Mouse (Mus musculus) T-helper 17 cell (primary cell): Measurements from ENCODE around the gene Enox1.

Experiments
- in situ Hi-C, 2 experiments: fragments of 300-600 bp; cut with MboI, MseI; formaldehyde crosslinking; loops; 1 replicate in 1 of 2; 2 replicates in 1 of 2; pipeline ENCODE4 v1.15.1; 2025; ENCODE audit warnings: high pct_unique_total_duplicates in 2 of 2

The Enox1 gene

DNA sequence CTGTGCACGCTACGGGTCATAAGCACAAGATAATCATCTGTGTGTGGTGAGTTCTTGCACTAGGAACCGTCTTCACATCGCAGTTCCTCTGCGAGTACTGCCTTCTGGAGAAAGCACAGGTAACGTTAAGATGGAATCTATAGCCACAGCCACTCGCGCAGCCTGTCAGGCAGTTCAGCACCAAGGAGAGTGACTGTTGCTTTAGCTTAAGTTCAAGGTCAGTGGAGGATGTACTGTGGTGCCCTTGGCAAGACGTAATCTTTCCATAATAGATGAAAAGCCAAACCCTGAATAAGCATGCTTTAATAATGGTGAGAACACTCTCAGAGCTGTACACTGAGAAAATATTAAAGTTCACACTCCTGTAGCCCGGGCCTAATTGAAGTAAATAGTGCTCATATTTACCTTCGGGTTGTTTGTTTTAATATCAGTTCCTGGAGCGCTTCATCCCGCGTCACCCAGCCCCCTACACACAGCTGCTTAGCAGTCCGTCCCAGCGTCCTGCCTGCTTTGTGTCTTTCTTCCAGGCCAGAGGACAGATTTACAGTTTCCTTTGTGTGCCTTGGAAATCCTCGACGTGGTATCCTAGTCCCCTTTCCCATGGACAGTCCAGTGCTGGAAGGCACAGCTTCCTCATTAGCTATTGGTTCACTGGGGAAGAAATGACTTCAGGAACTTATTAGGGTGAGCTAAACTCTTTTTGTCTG is 38.9 kb downstream of the Enox1 start:
- in situ Hi-C loops = no loop called here

DNA sequence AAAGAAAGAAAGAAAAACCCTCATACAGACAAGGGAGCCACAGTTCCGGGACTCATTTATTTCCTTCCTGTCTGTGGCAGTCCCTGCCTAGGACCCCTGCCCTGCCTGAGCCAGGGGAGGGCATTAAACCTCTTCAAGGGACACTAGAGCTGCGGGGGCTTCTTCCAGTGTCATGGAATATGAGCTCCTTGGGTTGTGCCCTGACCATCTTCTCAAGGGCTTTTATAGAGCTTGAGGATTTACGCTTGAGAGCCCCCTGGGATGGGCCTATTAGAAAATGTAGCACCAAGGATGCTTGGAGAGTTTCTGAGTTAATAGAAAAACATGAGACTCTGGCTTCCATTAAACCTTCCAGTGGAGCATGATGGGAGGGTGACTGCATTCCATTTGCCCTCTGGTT is 39.7 kb downstream of the Enox1 start:
- in situ Hi-C loops = no loop called here

DNA sequence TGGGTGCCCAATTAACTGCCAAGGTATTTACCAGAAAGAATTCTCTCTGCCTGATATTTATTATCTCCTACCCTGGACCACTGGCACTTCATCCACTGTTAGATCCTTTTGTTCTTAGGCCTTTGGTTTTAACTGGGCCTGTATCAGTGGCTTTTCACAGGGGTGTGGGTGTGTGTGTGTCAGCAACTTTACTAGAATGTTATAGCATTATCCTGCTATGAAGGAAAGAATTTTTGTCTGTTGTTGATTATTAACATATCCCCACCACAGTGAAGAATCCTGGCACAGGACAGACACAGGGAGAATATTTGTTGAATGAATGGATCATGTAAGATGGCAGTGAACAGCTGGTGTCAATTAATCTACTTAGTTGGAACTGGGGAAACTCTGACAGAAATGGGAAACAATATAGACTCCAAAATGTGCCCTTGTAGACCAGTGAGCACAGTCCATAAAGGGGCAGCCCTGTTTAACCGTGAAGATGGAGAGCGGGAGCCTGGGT is 40.9 kb downstream of the Enox1 start:
- in situ Hi-C loops = no loop called here

DNA sequence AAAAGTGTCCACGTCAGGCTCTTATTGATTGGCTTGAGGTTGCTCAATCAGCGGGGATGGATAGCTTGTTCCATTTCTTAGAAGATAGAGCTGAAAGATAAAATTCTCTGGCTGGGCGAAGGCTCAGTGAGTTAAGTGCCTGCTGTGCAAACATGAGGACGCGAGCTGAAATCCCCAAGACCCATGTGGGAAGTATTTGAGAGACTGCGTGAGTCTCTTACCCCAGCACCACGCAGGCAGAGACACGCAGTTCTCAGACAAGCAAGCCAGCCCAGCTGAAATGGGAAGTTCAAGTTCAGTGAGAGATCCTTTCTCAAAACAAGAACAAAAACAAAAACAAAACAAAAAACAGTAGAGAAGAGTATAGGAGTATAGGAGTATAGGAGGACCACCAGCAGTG is 54.3 kb downstream of the Enox1 start:
- in situ Hi-C loops = no loop called here

DNA sequence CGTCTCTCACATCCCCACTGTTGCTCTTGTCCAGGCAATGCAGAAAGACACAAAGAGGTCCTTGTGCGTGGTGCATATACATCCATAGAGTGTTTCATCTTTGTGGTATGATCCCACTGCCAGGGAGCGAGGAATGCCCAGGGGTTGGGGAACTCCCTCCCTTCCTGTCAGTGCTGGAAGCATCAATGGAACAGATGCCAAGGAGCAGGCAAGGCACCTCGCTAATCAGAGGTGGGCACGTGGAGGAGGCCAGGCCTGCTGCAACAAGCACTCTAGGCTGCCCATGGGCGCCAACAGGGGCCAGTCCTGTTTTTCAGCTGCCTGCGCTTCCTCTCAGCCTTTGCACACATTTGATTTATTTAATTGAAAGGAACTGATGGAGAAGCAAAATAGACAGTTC is 56.6 kb downstream of the Enox1 start:
- in situ Hi-C loops = no loop called here

DNA sequence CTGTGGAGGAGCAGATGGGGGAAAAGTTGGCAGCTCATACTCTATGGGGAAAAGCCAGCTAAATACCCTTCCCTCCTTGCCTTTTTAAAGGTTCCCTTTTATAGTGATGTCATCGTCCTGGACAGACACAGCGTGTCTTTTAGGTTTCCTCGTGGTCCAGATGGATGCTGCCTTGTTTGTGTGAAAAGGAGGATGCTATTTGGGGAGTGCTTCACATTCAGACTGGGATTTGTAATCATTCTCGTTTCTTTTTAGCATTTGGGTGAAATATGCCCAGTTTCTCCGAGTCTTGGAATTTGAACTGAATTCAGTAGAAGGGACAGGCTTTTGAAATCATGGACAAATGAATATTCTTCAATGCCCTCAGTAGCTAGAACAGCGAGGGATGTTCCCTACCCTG is 58.3 kb downstream of the Enox1 start:
- in situ Hi-C loops = no loop called here

DNA sequence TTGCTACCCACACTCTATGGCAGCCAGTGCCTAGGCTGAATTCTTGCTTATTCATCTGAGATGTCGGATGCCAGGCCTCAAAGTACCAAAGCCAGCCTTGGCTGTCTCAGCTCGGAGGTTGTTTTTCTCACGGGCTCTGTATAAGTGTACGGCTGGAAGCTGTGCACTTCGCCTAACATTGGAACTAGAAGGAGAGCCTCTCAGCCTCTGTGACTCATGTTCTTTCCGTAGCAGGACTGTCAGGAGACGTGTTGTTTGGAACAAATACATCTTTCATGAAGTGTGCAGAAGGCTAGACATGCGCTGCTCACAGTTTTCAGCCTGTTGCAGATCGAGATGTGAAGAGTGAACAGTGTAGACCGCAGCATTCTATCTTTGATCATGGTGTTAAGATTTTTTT is 68.8 kb downstream of the Enox1 start:
- in situ Hi-C loops = no loop called here

DNA sequence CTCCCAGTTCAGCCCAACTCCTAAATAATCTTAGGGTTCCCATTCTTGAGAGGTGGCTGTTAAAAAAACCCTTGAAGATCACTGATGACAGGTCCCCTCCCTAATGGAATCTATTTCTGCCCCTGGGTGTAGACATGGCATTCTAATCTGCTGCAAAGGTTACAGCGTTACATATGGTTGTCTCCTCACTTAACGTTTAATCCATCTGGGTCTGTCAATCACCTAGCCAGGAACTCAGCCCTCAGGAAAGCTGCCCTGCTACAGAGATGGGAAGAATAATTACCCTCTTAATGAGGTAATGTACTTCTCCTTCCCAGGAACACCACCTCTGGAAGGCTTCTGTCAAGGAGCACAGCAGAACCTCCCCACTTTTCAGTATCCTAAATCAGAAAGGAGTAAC is 82.2 kb downstream of the Enox1 start:
- in situ Hi-C loops = no loop called here

DNA sequence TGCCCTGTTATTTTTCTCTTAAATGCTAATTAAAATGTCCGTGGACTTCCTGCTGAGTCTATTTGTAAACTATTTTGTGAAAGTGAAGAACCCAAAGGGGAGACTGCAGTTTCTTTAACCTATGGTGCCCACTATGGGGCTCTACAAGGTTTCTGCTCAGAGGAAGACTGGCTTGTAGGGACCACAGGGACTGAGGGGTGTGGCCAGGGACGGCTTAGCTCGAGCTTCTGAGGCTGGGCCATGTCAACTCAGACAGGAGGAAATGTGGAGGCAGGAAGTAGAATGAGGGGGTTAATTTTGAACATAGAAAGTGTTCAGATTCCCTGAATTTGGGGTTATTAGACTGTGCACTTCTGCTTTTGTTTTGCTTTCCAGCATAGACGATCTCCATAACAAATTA is 82.8 kb downstream of the Enox1 start:
- in situ Hi-C loops = no loop called here

DNA sequence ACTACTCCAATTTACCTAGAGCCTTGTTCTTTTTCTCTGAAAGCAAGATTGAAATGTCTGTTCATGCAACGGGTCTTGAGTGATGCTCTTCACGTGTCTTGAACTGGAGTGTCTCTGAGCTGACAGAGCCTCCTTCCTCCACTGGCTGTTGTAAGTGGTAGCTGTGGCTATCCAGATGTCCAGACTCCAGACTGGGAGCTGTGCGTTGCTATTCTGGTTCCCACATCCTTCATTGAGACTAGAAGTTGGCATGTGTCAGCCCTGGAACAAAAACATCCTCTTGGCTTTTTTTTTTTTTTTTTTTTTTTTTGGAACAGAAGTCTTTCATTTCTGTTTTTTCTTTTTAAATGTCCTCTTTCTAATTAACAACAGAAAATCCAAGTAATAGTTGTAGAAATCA is 90.4 kb downstream of the Enox1 start:
- in situ Hi-C loops = no loop called here

DNA sequence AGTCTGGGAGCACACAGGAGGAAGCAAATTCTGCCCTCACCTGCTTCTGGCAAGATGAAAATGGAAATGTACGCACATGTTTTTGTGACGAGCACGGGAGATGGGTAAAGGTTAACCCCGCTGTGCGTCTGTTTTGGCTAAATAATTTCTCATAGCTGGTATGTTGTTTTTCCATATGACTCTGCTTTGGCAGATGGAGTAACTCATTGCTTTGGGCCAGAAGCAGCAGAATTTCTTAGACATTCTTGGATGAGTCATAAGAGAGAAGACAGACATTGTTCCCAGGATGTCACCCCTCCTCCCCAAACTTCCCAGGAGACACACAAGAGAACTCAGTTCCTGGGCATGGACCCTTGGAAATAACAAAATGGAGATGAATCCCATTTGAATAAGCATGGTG is 91.9 kb downstream of the Enox1 start:
- in situ Hi-C loops = no loop called here

DNA sequence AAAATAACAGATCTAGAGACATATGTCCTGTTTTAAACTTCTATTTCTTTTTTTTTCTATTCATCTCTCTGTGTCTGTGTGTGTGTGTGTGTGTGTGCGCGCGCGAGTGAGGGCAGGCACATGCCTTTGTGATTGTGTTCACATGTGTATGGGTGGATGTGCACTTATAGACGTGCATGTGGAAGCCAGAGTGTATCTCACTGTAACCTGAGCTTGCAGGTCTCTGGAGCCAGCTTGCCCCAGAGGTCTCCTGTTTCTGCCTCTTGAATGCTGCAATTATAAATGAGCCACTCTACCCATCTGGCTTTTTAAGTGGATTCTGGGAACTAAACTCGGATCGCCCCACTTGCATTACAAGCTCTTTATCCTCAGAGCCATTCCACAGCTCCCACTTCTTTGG is 92.4 kb downstream of the Enox1 start:
- in situ Hi-C loops = no loop called here

DNA sequence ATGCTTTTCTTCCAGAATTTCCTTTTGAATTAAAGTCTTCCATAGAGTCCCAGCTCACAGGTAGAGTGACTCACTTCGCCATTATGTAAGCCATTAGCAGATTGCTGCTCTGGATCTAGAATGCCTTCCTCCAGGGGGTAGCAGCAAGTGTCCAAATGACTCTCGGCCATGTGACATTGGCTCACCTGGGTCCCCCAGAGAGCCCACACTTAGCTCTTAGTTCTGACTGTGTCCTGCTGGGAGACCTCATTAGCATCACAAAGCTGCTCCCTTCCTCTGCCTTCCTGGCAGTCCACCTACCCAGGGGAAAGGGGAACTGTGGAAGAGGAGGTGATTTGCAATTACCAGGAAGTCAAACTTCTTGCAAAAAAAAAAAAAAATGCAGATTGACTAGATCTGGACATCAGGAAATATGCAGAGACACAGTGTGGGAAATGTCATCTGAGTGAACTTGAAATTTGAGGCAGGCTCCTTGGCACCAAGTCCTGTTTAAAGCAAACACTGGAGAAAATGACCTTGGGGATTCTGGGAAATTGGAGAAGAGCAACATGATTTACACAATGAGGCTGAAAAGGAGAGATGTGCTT is 94.2 kb downstream of the Enox1 start:
- in situ Hi-C loops = no loop called here

DNA sequence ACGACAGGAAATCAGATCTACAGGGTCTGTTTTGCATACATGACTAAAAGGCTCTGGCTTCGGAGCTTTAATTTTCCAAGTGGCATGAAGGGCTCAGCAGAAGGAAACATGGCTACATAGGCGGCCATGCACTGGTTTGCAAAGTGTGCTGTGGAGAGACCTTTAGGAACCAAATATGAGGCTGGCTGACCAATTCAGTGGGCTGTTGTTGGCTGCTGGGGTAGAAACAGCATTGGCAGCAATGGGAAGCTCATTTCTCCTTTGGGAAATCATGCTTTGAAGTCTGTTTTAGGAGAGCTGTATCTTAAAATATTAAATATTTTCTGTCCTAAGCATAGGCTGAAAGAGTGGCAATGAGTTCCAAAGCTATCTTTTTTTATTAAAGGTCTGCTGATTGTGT is 98.6 kb downstream of the Enox1 start:
- in situ Hi-C loops = no loop called here

DNA sequence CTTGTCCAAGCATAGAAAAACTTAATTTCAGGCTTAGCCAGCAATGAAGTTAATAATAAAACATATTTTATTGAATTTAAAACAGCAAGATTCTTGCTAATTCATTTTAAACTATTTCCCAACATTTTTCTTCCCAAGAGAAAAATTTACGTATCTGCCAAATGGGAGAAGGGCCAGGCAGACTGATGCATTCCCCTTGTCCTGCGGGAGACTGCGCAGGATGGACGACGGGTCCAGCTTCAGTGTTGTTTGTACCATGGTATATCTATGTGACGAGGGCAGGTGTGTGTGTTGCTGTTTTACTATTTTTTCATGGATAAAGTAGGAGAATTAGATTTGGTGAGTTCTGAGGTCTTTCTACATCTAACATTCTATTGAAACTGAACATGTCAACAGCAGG is 99.1 kb downstream of the Enox1 start:
- in situ Hi-C loops = no loop called here

DNA sequence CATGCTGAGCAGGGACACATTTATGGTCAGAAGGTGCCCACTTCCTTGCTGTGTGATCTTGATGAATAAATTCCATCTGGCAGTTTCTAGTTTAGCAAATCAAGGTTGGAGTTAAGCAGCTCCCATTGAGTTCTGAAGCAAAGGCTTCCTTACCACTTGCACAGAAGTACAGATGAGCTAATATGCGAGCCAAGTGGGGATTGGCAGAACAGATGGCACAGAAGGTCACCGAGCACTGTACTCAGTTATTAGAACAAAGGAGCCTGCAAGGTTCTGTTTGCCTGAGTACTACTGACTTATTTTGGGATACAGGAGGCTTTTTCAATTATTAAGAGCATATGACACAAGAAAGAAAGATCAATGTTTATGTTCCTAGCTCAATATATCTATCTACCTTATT is 100.4 kb downstream of the Enox1 start:
- in situ Hi-C loops = no loop called here

DNA sequence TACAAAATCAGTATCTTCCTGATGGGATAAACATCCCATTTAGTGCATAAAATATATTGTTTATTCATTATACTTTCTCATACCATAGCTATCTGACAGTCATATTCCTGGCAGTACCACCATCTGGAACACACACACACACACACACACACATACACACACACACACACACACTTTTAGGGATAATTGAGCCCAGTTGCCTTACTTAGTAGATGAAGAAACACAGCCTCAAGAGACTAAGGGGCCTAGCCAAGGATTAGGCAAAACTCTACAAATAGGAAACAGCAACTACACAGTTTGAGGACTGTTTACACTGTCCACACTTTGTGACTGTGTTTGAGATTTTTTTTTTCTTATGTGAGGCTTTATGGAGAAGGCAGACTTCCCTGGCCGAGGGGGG is 100.9 kb downstream of the Enox1 start:
- in situ Hi-C loops = no loop called here

DNA sequence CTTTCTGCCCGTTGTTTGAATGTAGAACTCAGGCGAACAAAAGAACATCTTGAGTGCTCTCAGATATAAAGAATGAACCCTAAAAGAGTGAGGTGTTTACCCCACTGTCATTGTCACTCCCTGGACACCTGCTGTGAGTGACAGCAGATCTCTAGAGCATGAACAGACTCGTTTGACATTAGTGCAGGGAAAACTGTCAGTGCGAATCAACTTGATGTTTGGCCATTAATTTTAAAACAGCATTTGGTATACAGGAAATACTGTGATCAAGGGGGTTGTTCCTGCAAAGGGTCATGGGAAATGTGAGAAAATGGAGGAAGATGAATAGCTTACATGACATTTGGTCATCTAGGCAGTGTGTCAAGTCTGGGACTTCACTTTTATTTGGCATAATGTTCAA is 101.6 kb downstream of the Enox1 start:
- in situ Hi-C loops = no loop called here

DNA sequence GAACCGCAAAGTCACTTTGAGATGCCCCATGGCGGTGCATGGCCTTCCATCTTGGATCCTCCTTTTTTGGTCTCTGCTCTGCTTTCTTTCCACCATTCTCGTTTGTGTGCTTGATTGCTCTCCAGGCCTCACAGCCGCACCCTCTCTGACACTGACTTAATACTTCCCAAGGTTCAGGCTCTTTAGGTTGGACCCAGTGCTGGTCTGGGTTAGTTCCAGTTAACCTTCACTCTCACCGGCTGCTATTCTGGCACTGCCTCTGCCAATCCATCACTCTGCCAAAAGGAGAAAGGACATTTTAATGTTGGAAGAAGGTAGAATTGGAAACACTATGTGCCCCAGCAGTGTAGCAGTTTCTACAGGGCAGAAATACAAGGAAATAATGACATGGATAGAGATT is 103.1 kb downstream of the Enox1 start:
- in situ Hi-C loops = no loop called here

DNA sequence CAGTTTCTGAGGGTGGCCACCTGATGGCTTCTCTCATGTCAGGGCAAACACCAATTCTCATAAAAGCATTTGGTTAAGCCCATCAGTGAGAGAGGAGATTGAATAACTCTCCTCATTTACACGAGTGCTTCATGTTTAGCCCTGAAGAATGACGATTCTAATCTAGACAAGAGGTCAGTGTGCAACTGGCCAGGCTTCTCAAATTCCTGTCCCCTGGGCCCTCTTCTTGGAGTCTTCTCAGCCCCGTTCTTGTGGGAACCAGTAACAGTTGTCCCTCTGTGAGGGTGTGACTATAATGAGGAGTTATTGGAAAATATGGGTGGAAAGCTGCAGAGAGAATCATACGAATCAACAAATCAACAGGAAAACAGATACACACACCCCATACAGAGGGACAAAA is 103.5 kb downstream of the Enox1 start:
- in situ Hi-C loops = no loop called here

DNA sequence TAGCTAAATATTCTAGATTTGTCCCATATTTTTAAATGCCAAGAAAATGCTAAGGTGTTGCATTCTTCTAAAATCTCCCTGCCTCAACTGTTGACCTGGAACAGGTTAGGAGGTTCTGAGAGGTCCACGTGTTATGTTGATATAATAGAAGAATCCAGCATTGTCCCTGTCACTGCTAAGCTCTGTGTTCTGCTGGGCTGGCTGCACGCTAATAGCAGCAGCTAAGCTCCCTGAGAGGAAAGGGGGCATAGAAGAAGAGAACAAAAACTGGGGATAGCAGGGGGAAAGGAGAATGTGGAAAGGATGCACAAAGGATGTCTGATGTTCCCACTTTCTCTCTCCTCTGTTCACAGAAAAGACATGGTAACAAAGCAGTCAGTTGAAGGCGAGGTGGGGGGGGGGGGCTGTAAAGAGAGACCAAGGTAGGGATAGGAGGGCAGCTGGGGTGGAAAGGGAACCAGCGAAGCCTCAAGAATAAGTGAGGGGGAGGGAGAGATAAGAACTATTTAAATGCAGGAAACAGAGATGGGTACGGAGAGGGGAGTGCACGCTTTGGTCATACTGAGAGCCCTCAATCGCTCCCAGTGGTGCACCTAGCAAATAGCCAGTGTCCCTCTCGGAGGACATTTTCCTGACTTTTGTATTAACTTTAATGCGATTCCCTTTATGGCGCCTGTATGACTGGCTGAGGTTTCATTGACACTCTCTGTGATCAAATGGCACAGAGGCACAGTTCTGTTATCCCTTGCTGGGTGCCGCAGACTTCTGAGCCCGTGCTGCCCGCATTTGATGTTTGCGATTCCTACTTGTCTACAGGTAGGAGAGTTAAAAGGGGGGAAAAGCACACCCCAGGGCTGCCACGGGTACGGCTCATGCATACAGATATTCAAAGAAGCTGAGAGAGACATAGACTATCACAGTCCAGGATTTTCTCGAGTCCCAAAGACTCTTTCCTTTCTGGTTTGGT is 110.5 kb downstream of the Enox1 start:
- in situ Hi-C loops = no loop called here

DNA sequence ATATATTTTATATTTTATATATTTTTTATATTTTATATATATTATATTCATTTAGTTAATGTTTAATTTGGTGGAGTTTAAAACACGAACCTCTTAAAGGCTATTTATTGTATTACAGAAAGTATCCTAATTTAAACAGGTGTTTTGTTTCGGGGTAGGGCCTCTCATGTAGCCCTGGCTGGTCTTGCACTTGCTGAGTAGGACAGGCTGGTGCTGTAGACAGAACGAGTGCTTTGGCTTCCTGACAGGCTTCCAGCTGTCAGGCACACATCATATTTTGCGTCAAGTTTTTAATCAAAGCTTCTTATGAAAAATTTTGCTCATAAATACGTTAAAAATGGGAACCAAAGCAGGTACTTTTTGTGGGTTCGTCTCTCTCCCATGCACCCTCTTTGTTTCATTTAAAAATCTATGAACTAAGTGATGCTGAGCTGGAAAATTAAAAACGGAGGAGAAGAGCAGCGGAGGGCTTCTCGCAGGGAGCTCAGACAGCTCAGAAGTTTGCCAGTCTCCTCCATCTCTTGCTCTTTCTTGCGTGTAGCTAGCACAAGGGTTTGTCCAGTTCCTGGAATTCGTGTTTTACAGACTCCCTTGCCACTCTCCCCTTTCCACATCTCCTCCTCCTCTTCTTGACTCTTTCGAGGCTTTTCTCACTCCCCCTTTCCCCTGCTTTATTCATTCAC is 115.8 kb downstream of the Enox1 start:
- in situ Hi-C loops = no loop called here
